Mouse (Mus musculus) heart, postnatal 14 days (tissue): ENCODE measurements at regions not wholly inside any gene's neighbourhood (a gene's known extent, or its start where the extent isn't known, plus 50 kb on each side); places are given as distances from the start of the nearest gene placed in this dataset.
"Not testable (repeated sequence)": the region's sequence is repeated elsewhere in the genome, so short reads cannot be mapped to it uniquely, and the experiment has no call there.

Experiments used
- DNase-seq, 2 experiments: peaks; one replicate each; pipeline ENCODE4 v3.0.0; 2021 to 2022
- intact Hi-C: fragments of 180-260 bp; cut with DNase I; formaldehyde crosslinking; loops from one replicate; pipeline ENCODE4 v1.15.1; 2025

- no peak for DNase-seq
- intact Hi-C loops: no loop called here
These were observed 55.4 kb upstream of the Bnc1 start for GRCm38 (mm10) chr7:82047456-82047855.

GRCm38 (mm10) chr7:82053411-82053810, 61.3 kb upstream of the Bnc1 start:
- intact Hi-C loops: no loop called here
- DNase-seq: no peak

- intact Hi-C loops: no loop called here
These were observed 64.6 kb upstream of the Bnc1 start for GRCm38 (mm10) chr7:82056551-82057230.

GRCm38 (mm10) chr7:82063407-82063806, 71.3 kb upstream of the Bnc1 start:
- intact Hi-C loops: no loop called here
- no peak for DNase-seq

More at GRCm38 (mm10) chr7:82056551-82057230, 64.6 kb upstream of the Bnc1 start:
- peak in 1 of 2 experiments; percentile 11 for DNase-seq

- DNase-seq: no peak
- intact Hi-C loops: no loop called here
These were observed 77.7 kb upstream of the Bnc1 start for GRCm38 (mm10) chr7:82069629-82070450.

- no peak for DNase-seq
- intact Hi-C loops: no loop called here
These were observed 79.0 kb upstream of the Bnc1 start for GRCm38 (mm10) chr7:82070946-82071727.

- DNase-seq: no peak
- intact Hi-C loops: no loop called here
These were observed 83.3 kb upstream of the Bnc1 start for GRCm38 (mm10) chr7:82075359-82075758.

GRCm38 (mm10) chr7:82081851-82082250, 89.8 kb upstream of the Bnc1 start:
- intact Hi-C loops: no loop called here

GRCm38 (mm10) chr7:82082883-82083282, 90.8 kb upstream of the Sh3gl3 start:
- DNase-seq: no peak
- intact Hi-C loops: no loop called here

More at GRCm38 (mm10) chr7:82081851-82082250, 89.8 kb upstream of the Bnc1 start:
- no peak for DNase-seq

GRCm38 (mm10) chr7:82084473-82084872, 89.2 kb upstream of the Sh3gl3 start:
- no peak for DNase-seq
- intact Hi-C loops: no loop called here

GRCm38 (mm10) chr7:82085205-82085604, 88.4 kb upstream of the Sh3gl3 start:
- intact Hi-C loops: no loop called here

GRCm38 (mm10) chr7:82098136-82098535, 75.5 kb upstream of the Sh3gl3 start:
- intact Hi-C loops: no loop called here
- DNase-seq: no peak

More at GRCm38 (mm10) chr7:82085205-82085604, 88.4 kb upstream of the Sh3gl3 start:
- no peak for DNase-seq

GRCm38 (mm10) chr7:82101314-82101713, 72.3 kb upstream of the Sh3gl3 start:
- no peak for DNase-seq
- intact Hi-C loops: no loop called here

GRCm38 (mm10) chr7:82105631-82106030, 68.0 kb upstream of the Sh3gl3 start:
- DNase-seq: no peak
- intact Hi-C loops: no loop called here

- DNase-seq, intact Hi-C loops: not testable (repeated sequence)
These were observed 64.5 kb upstream of the Sh3gl3 start for GRCm38 (mm10) chr7:82109141-82109540.

- no peak for DNase-seq
- intact Hi-C loops: no loop called here
These were observed 64.1 kb upstream of the Sh3gl3 start for GRCm38 (mm10) chr7:82109550-82109949.

GRCm38 (mm10) chr7:82109977-82110376, 63.7 kb upstream of the Sh3gl3 start:
- no peak for DNase-seq
- intact Hi-C loops: no loop called here

- intact Hi-C loops: no loop called here
- DNase-seq: no peak
These were observed 61.6 kb upstream of the Sh3gl3 start for GRCm38 (mm10) chr7:82112046-82112445.

- intact Hi-C loops: loop anchor here (5.0 kb wide), 2 partner anchors 248 to 323 kb away; no protein-coding TSS in a partner anchor
- DNase-seq: no peak
These were observed 58.0 kb upstream of the Sh3gl3 start for GRCm38 (mm10) chr7:82115646-82116045.

GRCm38 (mm10) chr7:82119266-82119665, 54.4 kb upstream of the Sh3gl3 start:
- DNase-seq: peak; percentile 69 to 83
- intact Hi-C loops: loop anchor here (5.0 kb wide), 2 partner anchors 252 to 327 kb away; no protein-coding TSS in a partner anchor

GRCm38 (mm10) chr7:82119866-82120265, 53.8 kb upstream of the Sh3gl3 start:
- no peak for DNase-seq
- intact Hi-C loops: loop anchor here (5.0 kb wide), 2 partner anchors 253 to 328 kb away; no protein-coding TSS in a partner anchor
